Mouse (Mus musculus) heart, embryonic 14.5 days (tissue): ENCODE results near the gene Zfyve26. TPM values are rescaled to one million over a fixed set of nuclear protein-coding genes. Genes with fewer than 3 reads are reported as not detected.

Experiments used
- ATAC-seq: fragments of 200-750 bp; cut with Nextera tagmentation; 2 replicates; pipeline ENCODE4 v1.8.0; 2017; ENCODE audit warnings: low read depth, moderate TSS enrichment; ENCODE audit not compliant: insufficient number of reproducible peaks, insufficient read depth, low FRiP score
- H3K27ac ChIP-seq, 2 experiments: fragments of 200-500 bp in 1 of 2; fragments of 300-500 bp in 1 of 2; sonication (generic) in 1 of 2; replicated peaks in 1 of 2; 2 replicates each; pipeline ENCODE4 v1.5.1; 2012 to 2014; ENCODE audit warnings: low read depth in 2 of 2, low read length in 2 of 2, control low read depth in 1 of 2, mild to moderate bottlenecking in 1 of 2, mixed read lengths in 1 of 2; ENCODE audit not compliant: control insufficient read depth in 1 of 2, insufficient read depth in 1 of 2
- H3K27me3 ChIP-seq: fragments of 300-500 bp; sonication (generic); 2 replicates; pipeline ENCODE4 v1.6.1; 2014; ENCODE audit warnings: mild to moderate bottlenecking, low read length, control low read depth; ENCODE audit not compliant: control insufficient read depth, insufficient read depth
- H3K36me3 ChIP-seq: fragments of 300-500 bp; sonication (generic); 2 replicates; pipeline ENCODE4 v1.6.1; 2014; ENCODE audit warnings: mild to moderate bottlenecking, control low read depth, low read length, mixed read lengths; ENCODE audit not compliant: control insufficient read depth, insufficient read depth
- H3K4me1 ChIP-seq, 2 experiments: fragments of 200-500 bp in 1 of 2; fragments of 300-500 bp in 1 of 2; sonication (generic) in 1 of 2; 2 replicates each; pipeline ENCODE4 v1.6.1; 2012 to 2014; ENCODE audit warnings: low read length in 2 of 2, control low read depth in 1 of 2, mixed read lengths in 1 of 2; ENCODE audit not compliant: control insufficient read depth in 2 of 2, insufficient read depth in 2 of 2
- H3K4me2 ChIP-seq: fragments of 300-500 bp; sonication (generic); 2 replicates; pipeline ENCODE4 v1.6.1; 2014; ENCODE audit warnings: mild to moderate bottlenecking, low read length
- H3K4me3 ChIP-seq, 2 experiments: fragments of 200-500 bp in 1 of 2; fragments of 300-500 bp in 1 of 2; sonication (generic) in 1 of 2; 2 replicates each; pipeline ENCODE4 v1.5.1; 2012 to 2014; ENCODE audit warnings: low read length in 2 of 2, mild to moderate bottlenecking in 2 of 2, control low read depth in 1 of 2, low read depth in 1 of 2, moderate library complexity in 1 of 2; ENCODE audit not compliant: control insufficient read depth in 1 of 2, insufficient read depth in 1 of 2
- H3K9ac ChIP-seq: fragments of 300-500 bp; sonication (generic); 2 replicates; pipeline ENCODE4 v1.6.1; 2014; ENCODE audit warnings: mild to moderate bottlenecking, low read length
- H3K9me3 ChIP-seq: fragments of 300-500 bp; sonication (generic); 2 replicates; pipeline ENCODE4 v1.6.1; 2016; ENCODE audit warnings: low read length, control low read depth; ENCODE audit not compliant: control insufficient read depth
- WGBS: fragments of 180-500 bp; shearing (Covaris S2); extraction: QIAGEN DNeasy Blood & Tissue Kit; methylation state at CpG from one replicate; pipeline ENCODE4 v1.1.7; 2014; 5-methylcytosine and 5-hydroxymethylcytosine counted together
- polyA plus RNA-seq: library from polyadenylated mRNA; unstranded; fragments of >200 nt; fragmentation: Nextera tagmentation; extraction: Ambion mirVana; gene quantifications from 2 replicates; pipeline ENCODE4 v1.2.1, GENCODE M21; 2014

Gene Zfyve26
- polyA plus RNA-seq, 1 experiment from 2014 or later, result 11.1 TPM

DNA sequence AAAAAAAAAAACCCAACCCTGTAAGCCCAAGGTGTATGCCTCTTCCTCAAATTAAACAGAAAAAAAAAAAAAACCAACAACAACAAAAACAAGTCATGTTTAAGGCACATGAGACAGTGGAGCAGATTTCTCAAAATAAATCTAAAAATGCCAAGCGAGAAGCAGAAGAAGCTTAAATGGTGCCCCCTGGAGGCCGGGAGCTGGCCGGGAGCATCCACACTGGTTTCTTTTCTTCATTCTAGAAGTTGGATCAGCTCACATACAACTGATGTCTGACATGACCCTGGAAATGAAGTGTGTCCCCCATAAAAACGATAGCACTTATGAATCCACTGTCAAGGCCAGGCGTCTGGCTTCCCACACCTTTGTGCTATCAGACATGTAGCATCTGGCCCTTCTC lies 35.1 kb downstream of the Zfyve26 start:
- no peak overlapping the region for H3K27ac ChIP-seq
- no peaks in the 10 kb centered on the region for H3K9me3 ChIP-seq
- no peaks in the 10 kb centered on the region for H3K4me1 ChIP-seq
- H3K9ac ChIP-seq, result no peak overlapping the region
- no peak overlapping the region for H3K4me3 ChIP-seq
- ATAC-seq, result no peak
- H3K27me3 ChIP-seq, result no peaks in the 10 kb centered on the region
- 50% methylated on average over 5 of the region's 5 CpGs for WGBS
- H3K4me2 ChIP-seq, result no peak overlapping the region
- H3K36me3 ChIP-seq, result peaks cover 90% of the 10 kb centered on the region

DNA sequence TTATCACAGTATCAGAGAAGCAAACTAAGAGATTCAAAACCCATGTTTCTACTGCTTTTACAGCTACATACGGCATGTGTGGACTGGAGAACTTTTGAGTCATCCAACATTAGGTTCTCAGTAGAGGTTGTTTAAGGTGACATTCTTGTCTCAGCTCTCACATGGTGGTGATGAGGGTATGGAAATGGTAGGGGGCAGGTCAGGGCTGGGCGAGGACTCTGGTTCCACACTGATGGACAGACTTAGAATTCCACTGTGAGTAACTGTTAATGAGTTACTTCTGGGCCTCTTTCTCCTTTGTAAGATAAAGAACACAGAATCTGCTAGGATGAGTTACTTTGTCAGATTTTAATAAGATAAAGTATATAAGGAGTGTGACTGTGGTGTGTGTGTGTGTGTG lies 36.0 kb downstream of the Zfyve26 start:
- Histone ChIP-seq H3K9me3 (no peaks in the 10 kb centered on the region), H3K9ac (no peak overlapping the region), H3K27ac (no peak overlapping the region), H3K4me2 (no peak overlapping the region), H3K4me1 (no peaks in the 10 kb centered on the region), H3K4me3 (no peak overlapping the region), H3K36me3 (peaks cover 88% of the 10 kb centered on the region), H3K27me3 (no peaks in the 10 kb centered on the region)
- WGBS, result 90% methylated on average over 2 of the region's 2 CpGs
- no peak for ATAC-seq

DNA sequence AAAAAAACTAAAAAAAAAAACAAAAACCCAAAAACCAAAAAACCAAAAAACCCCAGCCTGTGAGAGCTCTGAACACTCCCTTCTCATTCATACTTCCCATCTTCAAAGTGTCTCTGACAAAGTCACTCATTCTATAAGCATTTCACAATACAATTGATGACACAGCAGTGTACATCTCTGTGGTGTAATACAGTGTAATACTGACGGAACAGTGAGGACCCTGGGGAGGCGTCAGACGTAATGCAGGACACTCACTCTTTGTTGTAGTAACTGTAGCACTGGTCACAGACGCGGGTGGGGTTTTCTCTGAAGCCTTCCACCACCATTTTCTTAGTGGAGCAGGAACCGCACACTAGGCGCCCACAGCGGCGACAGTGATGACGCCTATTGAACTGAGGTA lies 41.1 kb downstream of the Zfyve26 start:
- peaks cover 84% of the 10 kb centered on the region for H3K36me3 ChIP-seq
- ATAC-seq, result no peak
- H3K27me3 ChIP-seq, result no peaks in the 10 kb centered on the region
- H3K27ac ChIP-seq, result no peak overlapping the region
- H3K4me3 ChIP-seq, result no peak overlapping the region
- no peaks in the 10 kb centered on the region for H3K9me3 ChIP-seq
- no peak overlapping the region for H3K4me2 ChIP-seq
- H3K9ac ChIP-seq, result no peak overlapping the region
- WGBS, result 94% methylated on average over 10 of the region's 10 CpGs
- H3K4me1 ChIP-seq, result no peaks in the 10 kb centered on the region

DNA sequence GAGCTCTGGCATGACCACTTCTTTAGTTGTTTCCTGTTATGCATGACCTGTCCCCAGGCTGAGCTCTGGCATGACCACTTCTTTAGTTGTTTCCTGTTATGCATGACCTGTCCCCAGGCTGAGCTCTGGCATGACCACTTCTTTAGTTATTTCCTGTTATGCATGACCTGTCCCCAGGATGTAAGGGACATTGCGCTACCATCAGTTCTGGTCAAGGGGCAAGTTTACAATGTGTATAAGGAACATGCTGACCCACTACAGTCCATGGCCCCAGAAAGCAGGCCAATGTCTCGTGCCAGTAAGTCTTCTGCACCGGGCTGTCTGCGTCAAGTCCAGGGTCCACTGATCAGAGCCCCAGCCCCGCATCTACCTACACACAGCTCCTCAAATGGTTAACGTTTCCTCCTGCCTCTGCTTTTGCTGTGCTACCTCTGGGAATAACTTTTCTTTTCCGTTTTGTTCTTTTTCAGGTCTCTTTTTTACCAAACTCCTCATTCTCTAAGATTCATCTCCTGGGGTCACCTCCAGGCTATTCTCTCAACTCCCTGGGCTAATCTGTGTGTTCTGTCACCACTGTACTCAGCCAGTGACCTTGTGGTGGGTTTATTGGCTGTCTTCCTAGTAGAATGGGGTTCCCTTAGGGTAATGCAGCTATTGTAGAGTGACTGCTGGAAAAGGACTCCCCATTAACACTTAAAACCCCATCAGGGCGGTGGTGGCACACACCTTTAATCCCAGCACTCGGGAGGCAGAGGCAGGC lies 42.6 kb downstream of the Zfyve26 start:
- H3K9ac ChIP-seq, result no peak overlapping the region
- no peaks in the 10 kb centered on the region for H3K9me3 ChIP-seq
- no peak overlapping the region for H3K27ac ChIP-seq
- no peak overlapping the region for H3K4me3 ChIP-seq
- H3K27me3 ChIP-seq, result no peaks in the 10 kb centered on the region
- no peaks in the 10 kb centered on the region for H3K4me1 ChIP-seq
- WGBS, result 86% methylated on average over 9 of the region's 9 CpGs
- no peak for ATAC-seq
- H3K4me2 ChIP-seq, result no peak overlapping the region
- peaks cover 89% of the 10 kb centered on the region for H3K36me3 ChIP-seq

DNA sequence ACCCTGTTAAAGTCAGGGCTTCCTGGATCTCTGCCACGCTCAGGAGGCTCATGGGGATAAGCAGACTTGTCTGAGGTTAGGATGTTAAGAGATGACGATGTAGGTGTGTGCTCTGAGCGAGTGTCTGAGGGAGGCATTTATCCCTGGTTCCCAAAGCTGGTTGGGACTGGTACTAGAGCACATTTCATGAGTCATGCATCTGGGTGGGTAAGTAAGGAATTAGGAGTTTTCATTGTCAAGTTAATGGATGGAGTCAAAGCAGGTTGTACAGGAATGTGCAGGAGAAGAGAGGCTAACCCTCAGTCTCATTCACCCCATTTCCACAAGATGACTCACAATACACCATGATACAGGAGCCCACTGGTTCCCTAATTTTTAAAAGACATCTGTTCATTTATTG lies 48.0 kb downstream of the Zfyve26 start:
- H3K4me3 ChIP-seq, result no peak overlapping the region
- WGBS, result 73% methylated on average over 3 of the region's 3 CpGs
- H3K4me1 ChIP-seq, result no peaks in the 10 kb centered on the region
- H3K27me3 ChIP-seq, result no peaks in the 10 kb centered on the region
- no peak overlapping the region for H3K27ac ChIP-seq
- H3K4me2 ChIP-seq, result no peak overlapping the region
- ATAC-seq, result no peak
- H3K9me3 ChIP-seq, result no peaks in the 10 kb centered on the region
- peaks cover 93% of the 10 kb centered on the region for H3K36me3 ChIP-seq
- no peak overlapping the region for H3K9ac ChIP-seq

DNA sequence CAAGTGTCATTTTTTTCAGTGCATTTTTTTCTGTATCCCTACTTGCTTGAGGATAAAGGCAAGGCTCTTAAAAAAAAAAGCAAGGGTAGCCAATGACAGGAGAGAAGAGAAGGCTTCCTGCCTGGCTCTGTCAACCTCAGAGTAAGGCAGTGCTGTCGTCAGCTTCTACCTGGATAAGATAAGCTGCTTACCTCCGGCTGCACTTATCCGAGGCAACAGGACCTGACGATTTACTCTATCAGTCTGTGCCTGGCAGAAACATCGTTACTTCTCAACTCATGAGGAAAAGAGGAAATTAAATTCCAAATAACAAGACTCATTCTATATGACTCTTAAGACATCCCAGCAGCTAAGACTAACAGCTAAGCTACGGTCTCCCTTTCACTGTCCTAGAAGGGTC lies 53.2 kb downstream of the Zfyve26 start:
- no peak overlapping the region for H3K9ac ChIP-seq
- H3K4me2 ChIP-seq, result no peak overlapping the region
- 42% methylated on average over 6 of the region's 6 CpGs for WGBS
- H3K4me3 ChIP-seq, result no peak overlapping the region
- H3K9me3 ChIP-seq, result no peaks in the 10 kb centered on the region
- no peaks in the 10 kb centered on the region for H3K27me3 ChIP-seq
- no peak overlapping the region for H3K27ac ChIP-seq
- peaks cover 94% of the 10 kb centered on the region for H3K36me3 ChIP-seq
- no peaks in the 10 kb centered on the region for H3K4me1 ChIP-seq
- ATAC-seq, result no peak

DNA sequence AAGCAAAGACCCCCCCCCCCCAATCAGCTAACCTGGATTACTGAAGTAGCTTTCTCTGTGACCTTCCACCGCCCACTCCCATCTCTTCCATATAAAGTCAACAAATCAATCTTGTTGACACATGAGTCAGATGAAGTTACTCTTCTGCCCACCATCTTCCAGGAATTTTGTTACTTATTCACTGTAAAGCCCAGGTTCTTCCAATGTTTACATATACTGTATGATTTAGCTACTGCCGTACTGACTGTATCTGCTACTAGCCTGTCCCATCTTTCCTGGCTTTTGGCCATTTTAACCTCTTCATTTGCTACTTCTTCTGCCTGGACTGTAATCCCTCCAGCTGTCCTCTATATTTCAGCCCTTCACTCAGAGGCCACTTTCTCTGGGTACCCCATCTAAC lies 54.1 kb downstream of the Zfyve26 start:
- no peak overlapping the region for H3K27ac ChIP-seq
- H3K36me3 ChIP-seq, result peaks cover 95% of the 10 kb centered on the region
- whole genome bisulfite sequencing, result 83% methylated on average over 2 of the region's 2 CpGs
- no peak overlapping the region for H3K9ac ChIP-seq
- no peak overlapping the region for H3K4me2 ChIP-seq
- no peak for ATAC-seq
- H3K4me1 ChIP-seq, result no peaks in the 10 kb centered on the region
- no peak overlapping the region for H3K4me3 ChIP-seq
- no peaks in the 10 kb centered on the region for H3K27me3 ChIP-seq
- no peaks in the 10 kb centered on the region for H3K9me3 ChIP-seq

DNA sequence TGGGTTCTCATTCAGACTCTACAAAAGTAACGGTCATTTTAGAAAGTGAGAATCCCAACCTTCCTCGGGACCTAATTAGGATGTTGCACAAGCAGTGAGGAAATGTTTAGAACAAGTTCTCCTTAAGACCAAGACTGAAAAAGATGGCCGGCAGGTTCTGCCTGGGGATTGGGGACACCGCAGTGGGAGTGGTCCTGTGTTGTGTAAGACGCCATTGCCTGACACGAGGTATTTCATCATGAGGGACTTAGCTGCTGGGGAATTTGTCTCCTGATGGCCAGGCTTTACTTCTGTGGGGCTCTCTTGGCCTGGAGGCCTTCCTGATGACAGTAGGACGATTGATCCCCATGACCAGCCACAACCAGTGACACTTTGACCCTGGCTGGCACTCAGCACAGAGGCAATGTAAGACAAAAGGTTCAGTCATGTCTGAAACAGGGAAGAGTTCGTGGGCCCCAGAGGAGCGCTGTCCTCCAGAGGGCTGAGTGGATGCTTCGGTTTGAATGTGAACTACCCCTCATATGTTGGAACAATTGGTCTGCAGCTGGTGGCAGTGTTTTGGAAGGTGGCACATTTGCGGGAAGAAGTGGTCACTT lies 60.5 kb downstream of the Zfyve26 start:
- H3K4me1 ChIP-seq, result no peaks in the 10 kb centered on the region
- H3K9me3 ChIP-seq, result no peaks in the 10 kb centered on the region
- no peak overlapping the region for H3K4me3 ChIP-seq
- no peak overlapping the region for H3K4me2 ChIP-seq
- H3K27me3 ChIP-seq, result no peaks in the 10 kb centered on the region
- no peak overlapping the region for H3K27ac ChIP-seq
- peaks cover 71% of the 10 kb centered on the region for H3K36me3 ChIP-seq
- ATAC-seq, result no peak
- H3K9ac ChIP-seq, result no peak overlapping the region
- WGBS, result 86% methylated on average over 11 of the region's 11 CpGs
